Comparison of ENCODE assay signal across 22 mouse cellular contexts in the genomic region with DNA sequence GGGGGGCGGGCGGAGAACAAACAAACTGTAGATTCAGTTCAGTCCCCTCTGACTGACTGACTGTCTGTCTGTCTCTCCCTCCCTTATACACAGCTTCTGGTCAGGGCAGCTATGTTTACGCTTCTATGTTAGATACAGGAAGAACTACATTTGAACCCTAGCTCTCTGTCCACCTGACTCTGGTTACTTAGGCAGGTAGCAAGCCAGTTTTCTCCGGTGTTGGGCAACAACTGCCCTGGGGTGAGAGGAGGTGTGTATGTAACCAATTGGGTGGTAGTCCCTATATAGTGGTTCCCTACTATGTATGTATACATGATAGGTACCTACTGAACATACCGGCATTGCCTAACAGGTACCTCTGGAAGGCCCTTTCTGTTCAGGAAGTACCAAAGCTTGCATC. TPM values are rescaled to one million over a fixed set of nuclear protein-coding genes. Genes with fewer than 3 reads are reported as not detected.
DNase-seq lines count a peak whose midpoint lies in the region; ATAC-seq and TF ChIP-seq lines count a peak whose summit lies in the region.
"Had no signal": no experiment of that assay in that cellular context is flagged by ENCODE, and none has a peak within 500 bp of the region (broad histone marks: within the 10 kb centered on the region; RNA-seq: fewer than 3 reads in every experiment).

No protein-coding gene starts in this region.

- H3K9ac ChIP-seq in liver, embryonic 12.5 days: no peak overlapping the region
- no peak overlapping the region for H3K9ac ChIP-seq in liver, embryonic 14.5 days (replicated peaks)
- H3K9ac ChIP-seq in liver, embryonic 16.5 days (ENCODE audit: low read depth, low read length): no peak overlapping the region
- H3K9ac ChIP-seq in hindbrain, embryonic 14.5 days: no peak overlapping the region
- H3K9ac ChIP-seq: embryonic facial prominence, embryonic 12.5 days; embryonic facial prominence, embryonic 15.5 days; forebrain, postnatal 0 days; hindbrain, embryonic 12.5 days had no signal

- H3K4me2 ChIP-seq in liver, embryonic 12.5 days: no peak overlapping the region
- no peak overlapping the region for H3K4me2 ChIP-seq in liver, embryonic 14.5 days (ENCODE audit: low read depth)
- no peak overlapping the region for H3K4me2 ChIP-seq in liver, embryonic 16.5 days (ENCODE audit: low read depth, low read length)
- H3K4me2 ChIP-seq in hindbrain, embryonic 14.5 days (replicated peaks): no peak overlapping the region
- H3K4me2 ChIP-seq: embryonic facial prominence, embryonic 12.5 days; embryonic facial prominence, embryonic 15.5 days; heart, embryonic 11.5 days; hindbrain, embryonic 12.5 days had no signal

- H3K27ac ChIP-seq in liver, embryonic 12.5 days: no peak overlapping the region
- no peak overlapping the region for H3K27ac ChIP-seq in liver, embryonic 14.5 days
- no peak overlapping the region for H3K27ac ChIP-seq in liver, embryonic 16.5 days (ENCODE audit: low read length)
- no peak overlapping the region for H3K27ac ChIP-seq in hindbrain, embryonic 14.5 days
- H3K27ac ChIP-seq: embryonic facial prominence, embryonic 12.5 days; embryonic facial prominence, embryonic 15.5 days; hindbrain, embryonic 12.5 days had no signal

- H3K4me3 ChIP-seq in liver, embryonic 12.5 days: no peak overlapping the region
- no peak overlapping the region for H3K4me3 ChIP-seq in liver, embryonic 14.5 days (ENCODE audit: insufficient read depth in 1 of 2, low read depth in 2 of 2, low read length in 2 of 2)
- H3K4me3 ChIP-seq in liver, embryonic 16.5 days (ENCODE audit: low read depth, low read length): no peak overlapping the region
- no peak overlapping the region for H3K4me3 ChIP-seq in hindbrain, embryonic 14.5 days (replicated peaks; ENCODE audit: low read length)
- H3K4me3 ChIP-seq: embryonic facial prominence, embryonic 12.5 days; embryonic facial prominence, embryonic 15.5 days; hindbrain, embryonic 12.5 days had no signal

- WGBS in liver, embryonic 12.5 days (ENCODE audit: insufficient replicate concordance): 58% methylated on average over 5 of the region's 5 CpGs
- 57% methylated on average over 5 of the region's 5 CpGs for WGBS in liver, embryonic 14.5 days (ENCODE audit: insufficient replicate concordance)
- WGBS in liver, embryonic 16.5 days (ENCODE audit: insufficient replicate concordance): 60% methylated on average over 5 of the region's 5 CpGs
- 98% methylated on average over 5 of the region's 5 CpGs for WGBS in hindbrain, embryonic 14.5 days

- no peak for DNase-seq in liver
- DNase-seq in liver, embryonic 14.5 days (ENCODE audit: low read depth in 3 of 3, low spot score in 3 of 3): no peak
- DNase-seq in hindbrain, embryonic 14.5 days (ENCODE audit: low spot score): no peak
- DNase-seq in layer of hippocampus, postnatal 10 days (ENCODE audit: low spot score in 2 of 2): no peak
- DNase-seq: adrenal gland, postnatal 14 days; cerebellum, adult 11 months; cerebellum, adult 2 months; cerebellum, adult 9-11 months; cerebellum, postnatal 25 days; forebrain, postnatal 0 days; gastrocnemius, postnatal 10 days; gastrocnemius, postnatal 36 days; heart, adult 11 months had no signal

- H3K9me3 ChIP-seq in liver, embryonic 12.5 days (replicated peaks): no peaks in the 10 kb centered on the region
- no peaks in the 10 kb centered on the region for H3K9me3 ChIP-seq in liver, embryonic 14.5 days (ENCODE audit: control insufficient read depth, low read length)
- no peaks in the 10 kb centered on the region for H3K9me3 ChIP-seq in liver, embryonic 16.5 days (replicated peaks; ENCODE audit: control insufficient read depth, low read length)
- no peaks in the 10 kb centered on the region for H3K9me3 ChIP-seq in hindbrain, embryonic 14.5 days (ENCODE audit: control insufficient read depth, low read length)
- H3K9me3 ChIP-seq: embryonic facial prominence, embryonic 12.5 days; embryonic facial prominence, embryonic 15.5 days; hindbrain, embryonic 12.5 days had no signal

- H3K36me3 ChIP-seq in liver, embryonic 12.5 days: no peaks in the 10 kb centered on the region
- H3K36me3 ChIP-seq in liver, embryonic 14.5 days (replicated peaks; ENCODE audit: control insufficient read depth, insufficient read depth, low read depth): no peaks in the 10 kb centered on the region
- no peaks in the 10 kb centered on the region for H3K36me3 ChIP-seq in liver, embryonic 16.5 days (ENCODE audit: control insufficient read depth, insufficient read depth)
- no peaks in the 10 kb centered on the region for H3K36me3 ChIP-seq in hindbrain, embryonic 14.5 days (replicated peaks; ENCODE audit: control insufficient read depth, insufficient read depth)
- H3K36me3 ChIP-seq: embryonic facial prominence, embryonic 12.5 days; embryonic facial prominence, embryonic 15.5 days; hindbrain, embryonic 12.5 days had no signal

- H3K4me1 ChIP-seq in liver, embryonic 12.5 days: peaks cover 22% of the 10 kb centered on the region
- H3K4me1 ChIP-seq in liver, embryonic 14.5 days (replicated peaks; ENCODE audit: control insufficient read depth in 2 of 2, insufficient read depth in 2 of 2, low read length in 1 of 2): peaks cover 0 to 7% of the 10 kb centered on the region in 2 experiments; a peak in 1 of 4 replicates
- H3K4me1 ChIP-seq in liver, embryonic 16.5 days (ENCODE audit: control insufficient read depth, low read depth, low read length): peaks cover 9% of the 10 kb centered on the region; the same call in 1 of the 2 replicates
- peaks cover 27% of the 10 kb centered on the region for H3K4me1 ChIP-seq in hindbrain, embryonic 14.5 days (replicated peaks; ENCODE audit: control insufficient read depth, insufficient read depth, low read length)

- TF ChIP-seq CTCF in liver, embryonic 14.5 days (IDR thresholded peaks at IDR 0.05; ENCODE audit: low read depth): no peak

- TF ChIP-seq EP300 in liver, embryonic 14.5 days (IDR thresholded peaks at IDR 0.05; ENCODE audit: low read depth): no peak

- peak; percentile 46 for ATAC-seq in liver, embryonic 12.5 days
- 0 out of 2 replicates have a peak, but pooled peaks have one; percentile 13 for ATAC-seq in liver, embryonic 14.5 days (ENCODE audit: insufficient read depth)
- peak; percentile 44 for ATAC-seq in liver, embryonic 16.5 days (ENCODE audit: low read depth)
- no peak for ATAC-seq in hindbrain, embryonic 14.5 days (ENCODE audit: low FRiP score)
- ATAC-seq: CD4-positive, CD25-positive, alpha-beta regulatory T cell, adult 4 months; forebrain, embryonic 14.5 days; forebrain, postnatal 0 days; hindbrain, embryonic 16.5 days had no signal

- H3K27me3 ChIP-seq in liver, embryonic 12.5 days (replicated peaks): no peaks in the 10 kb centered on the region
- no peaks in the 10 kb centered on the region for H3K27me3 ChIP-seq in liver, embryonic 14.5 days (ENCODE audit: control insufficient read depth, insufficient read depth, low read length)
- H3K27me3 ChIP-seq in liver, embryonic 16.5 days (ENCODE audit: control insufficient read depth, insufficient read depth, low read depth, low read length): no peaks in the 10 kb centered on the region
- no peaks in the 10 kb centered on the region for H3K27me3 ChIP-seq in hindbrain, embryonic 14.5 days (ENCODE audit: control insufficient read depth, insufficient read depth, low read length)
- H3K27me3 ChIP-seq: embryonic facial prominence, embryonic 12.5 days; embryonic facial prominence, embryonic 15.5 days; hindbrain, embryonic 12.5 days had no signal

RNA-seq across cellular contexts. Expression of a gene that starts 20.1 kb away (rescaled TPM):
- 1.8 and 2.6 TPM in 2 replicates for polyA plus RNA-seq in liver, embryonic 12.5 days (2016; fragmentation: Nextera tagmentation; extraction: Ambion mirVana)
- polyA plus RNA-seq in liver, embryonic 14.5 days (2012; rRNA removed): 0.78 TPM in 2 replicates
- polyA plus RNA-seq in liver, embryonic 14.5 days (2014; fragmentation: Nextera tagmentation; extraction: Ambion mirVana): 1.5 TPM in 2 replicates
- polyA plus RNA-seq in liver, embryonic 16.5 days (2015; fragmentation: Nextera tagmentation; extraction: Ambion mirVana): 2.5 and 2.7 TPM in 2 replicates
- 26.3 and 28.1 TPM in 2 replicates for polyA plus RNA-seq in hindbrain, embryonic 14.5 days (2014; fragmentation: Nextera tagmentation; extraction: Ambion mirVana)
- total RNA-seq in layer of hippocampus, postnatal 10 days (2021): 10 to 100 TPM; 34.2 to 37.9 TPM
